Mouse (Mus musculus): ENCODE data around the gene Neurl4. TPM values are rescaled to one million over a fixed set of nuclear protein-coding genes. Genes with fewer than 3 reads are reported as not detected.
"Not testable (repeated sequence)": the region's sequence is repeated elsewhere in the genome, so short reads cannot be mapped to it uniquely, and the experiment has no call there.

The Neurl4 gene
- total and polyA plus RNA-seq, 2 experiments from 2014 or later = 16.7 to 112 TPM

GRCm38 (mm10) chr11:69913554-69914371, 12.9 kb downstream of the Neurl4 start, which contains the start of gene Gps2:
Gene Gps2, plus strand, starts transcription at chr11:69913888.
- Histone ChIP-seq H3K4me1 (ENCODE audit: insufficient read depth, low read length) (peaks cover 7% of the 10 kb centered on the region; the same call in 1 of the 2 replicates), H3K9ac (replicated peaks; ENCODE audit: low read length, poor library complexity, severe bottlenecking) (peak within 1 kb of the TSS; percentile 82), H3K9me3 (ENCODE audit: low read length) (no peaks in the 10 kb centered on the region), H3K4me2 (ENCODE audit: low read depth, low read length, poor library complexity, severe bottlenecking) (peak within 1 kb of the TSS; percentile 97), H3K4me3 (ENCODE audit: low read depth, low read length) (peak within 1 kb of the TSS; percentile 79), H3K36me3 (ENCODE audit: insufficient read depth, low read length) (peaks cover 73% of the 10 kb centered on the region), H3K27ac (ENCODE audit: low read depth, low read length) (peak within 1 kb of the TSS; percentile 87), H3K27me3 (ENCODE audit: insufficient read depth, low read length) (no peaks in the 10 kb centered on the region)
- 2% methylated on average over 50 of the region's 61 CpGs for WGBS
- ATAC-seq (ENCODE audit: low FRiP score) = peak; percentile 91
- peak; percentile 97 for DNase-seq (ENCODE audit: low spot score)
- TF ChIP-seq CTCF (IDR thresholded peaks at IDR 0.05) = no peak

- H3K4me2 ChIP-seq (ENCODE audit: low read depth, low read length, poor library complexity, severe bottlenecking) = peak overlapping the region; percentile 97
- peak overlapping the region; percentile 87 for H3K27ac ChIP-seq (ENCODE audit: low read depth, low read length)
- peaks cover 67% of the 10 kb centered on the region for H3K36me3 ChIP-seq (ENCODE audit: insufficient read depth, low read length)
- H3K4me1 ChIP-seq (ENCODE audit: insufficient read depth, low read length) = peaks cover 9% of the 10 kb centered on the region
- H3K9ac ChIP-seq (replicated peaks; ENCODE audit: low read length, poor library complexity, severe bottlenecking) = peak overlapping the region; percentile 82
- DNase-seq (ENCODE audit: low spot score) (no peak), ATAC-seq (ENCODE audit: low FRiP score) (0 out of 2 replicates have a peak, but pooled peaks have one; percentile 6)
- TF ChIP-seq CTCF (IDR thresholded peaks at IDR 0.05) = no peak
- H3K27me3 ChIP-seq (ENCODE audit: insufficient read depth, low read length) = no peaks in the 10 kb centered on the region
- 1% methylated on average over 17 of the region's 17 CpGs for WGBS
- H3K9me3 ChIP-seq (ENCODE audit: low read length) = no peaks in the 10 kb centered on the region
- H3K4me3 ChIP-seq (ENCODE audit: low read depth, low read length) = peak overlapping the region; percentile 79
These were observed 13.5 kb downstream of the Neurl4 start for GRCm38 (mm10) chr11:69914372-69914764.

- no peak for ATAC-seq (ENCODE audit: low FRiP score)
- no peak for DNase-seq (ENCODE audit: low spot score)
- H3K27ac ChIP-seq (ENCODE audit: low read depth, low read length) = no peak overlapping the region
- 40% methylated on average over 9 of the region's 9 CpGs for WGBS
- H3K9ac ChIP-seq (replicated peaks; ENCODE audit: low read length, poor library complexity, severe bottlenecking) = peak overlapping the region; percentile 13; the same call in 1 of the 2 replicates
- no peaks in the 10 kb centered on the region for H3K27me3 ChIP-seq (ENCODE audit: insufficient read depth, low read length)
- peaks cover 12% of the 10 kb centered on the region for H3K4me1 ChIP-seq (ENCODE audit: insufficient read depth, low read length)
- peak overlapping the region; percentile 97 for H3K4me2 ChIP-seq (ENCODE audit: low read depth, low read length, poor library complexity, severe bottlenecking)
- H3K36me3 ChIP-seq (ENCODE audit: insufficient read depth, low read length) = peaks cover 61% of the 10 kb centered on the region
- no peak for TF ChIP-seq CTCF (IDR thresholded peaks at IDR 0.05)
- H3K4me3 ChIP-seq (ENCODE audit: low read depth, low read length) = peak overlapping the region; percentile 79
- no peaks in the 10 kb centered on the region for H3K9me3 ChIP-seq (ENCODE audit: low read length)
These were observed 14.1 kb downstream of the Neurl4 start for GRCm38 (mm10) chr11:69914917-69915430.

- ATAC-seq (ENCODE audit: low FRiP score) = no peak
- Histone ChIP-seq H3K9me3 (ENCODE audit: low read length) (no peaks in the 10 kb centered on the region), H3K4me1 (ENCODE audit: insufficient read depth, low read length) (peaks cover 12% of the 10 kb centered on the region), H3K4me2 (ENCODE audit: low read depth, low read length, poor library complexity, severe bottlenecking) (no peak overlapping the region), H3K27me3 (ENCODE audit: insufficient read depth, low read length) (no peaks in the 10 kb centered on the region), H3K4me3 (ENCODE audit: low read depth, low read length) (no peak overlapping the region), H3K27ac (ENCODE audit: low read depth, low read length) (no peak overlapping the region), H3K36me3 (ENCODE audit: insufficient read depth, low read length) (peaks cover 51% of the 10 kb centered on the region), H3K9ac (replicated peaks; ENCODE audit: low read length, poor library complexity, severe bottlenecking) (no peak overlapping the region)
- WGBS = 74% methylated on average over 5 of the region's 5 CpGs
- peak; percentile 18; the same call in 1 of the 2 replicates for TF ChIP-seq CTCF (IDR thresholded peaks at IDR 0.05)
- DNase-seq (ENCODE audit: low spot score) = no peak
These were observed 15.1 kb downstream of the Neurl4 start for GRCm38 (mm10) chr11:69915667-69916627.

GRCm38 (mm10) chr11:69916652-69917378, 15.9 kb downstream of the Neurl4 start:
- not testable (repeated sequence) for H3K4me2 ChIP-seq (ENCODE audit: low read depth, low read length, poor library complexity, severe bottlenecking); H3K9me3 ChIP-seq (ENCODE audit: low read length); H3K4me3 ChIP-seq (ENCODE audit: low read depth, low read length); H3K9ac ChIP-seq (replicated peaks; ENCODE audit: low read length, poor library complexity, severe bottlenecking); H3K27ac ChIP-seq (ENCODE audit: low read depth, low read length); DNase-seq (ENCODE audit: low spot score); H3K27me3 ChIP-seq (ENCODE audit: insufficient read depth, low read length); ATAC-seq (ENCODE audit: low FRiP score)
- WGBS = 63% methylated on average over 6 of the region's 7 CpGs
- H3K4me1 ChIP-seq (ENCODE audit: insufficient read depth, low read length) = peaks cover 12% of the 10 kb centered on the region
- peaks cover 42% of the 10 kb centered on the region for H3K36me3 ChIP-seq (ENCODE audit: insufficient read depth, low read length)
